Mouse (Mus musculus): ENCODE measurements at regions not wholly inside any gene's neighbourhood (a gene's known extent, or its start where the extent isn't known, plus 50 kb on each side); places are given as distances from the start of the nearest gene placed in this dataset.

DNA sequence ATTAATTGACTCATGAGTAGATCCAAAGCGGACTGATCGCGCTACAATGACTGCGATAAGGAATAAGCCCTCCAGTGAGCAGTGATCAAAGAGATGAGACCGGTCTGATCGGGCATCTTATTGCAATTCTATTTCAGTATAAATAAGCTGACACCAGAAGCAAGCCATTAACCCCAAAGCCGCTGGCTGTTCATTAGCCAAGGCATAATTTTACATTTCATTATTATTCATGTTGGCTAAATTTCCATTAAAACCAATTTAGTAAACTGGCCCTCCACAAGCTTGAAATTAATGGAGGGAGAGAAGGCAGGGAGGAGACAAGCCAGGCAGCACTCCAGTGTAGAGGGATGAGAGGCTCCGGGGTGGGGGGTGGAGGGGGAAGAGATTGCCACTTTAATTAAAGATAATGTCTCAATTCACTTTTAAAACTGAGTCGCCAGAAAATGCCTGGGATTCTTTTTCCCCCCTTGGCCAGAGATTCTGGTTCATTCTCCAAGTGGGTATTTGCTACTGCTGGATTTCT lies 66.3 kb downstream of the Irx6 start:
- TF ChIP-seq HCFC1 (IDR thresholded peaks at IDR 0.05; ENCODE audit: low read depth, low read length) (no peak), ZMIZ1 (IDR thresholded peaks at IDR 0.05; ENCODE audit: low read depth, low read length) (no peak), USF1 (IDR thresholded peaks at IDR 0.05; ENCODE audit: low read depth, low read length) (no peak), MAFK (IDR thresholded peaks at IDR 0.05; ENCODE audit: insufficient replicate concordance, low read length) (no peak), NELFE (IDR thresholded peaks at IDR 0.05; ENCODE audit: low read depth, low read length) (no peak), CTCF (conservative IDR thresholded peaks at IDR 0.05 in 1 of 2, IDR thresholded peaks at IDR 0.05 in 1 of 2; ENCODE audit: low read depth in 2 of 2, low read length in 2 of 2) (no peak), ETS1 (conservative IDR thresholded peaks at IDR 0.05; ENCODE audit: low read depth, low read length) (no peak), ZNF384 (IDR thresholded peaks at IDR 0.05; ENCODE audit: low read depth, low read length) (no peak), TCF12 (IDR thresholded peaks at IDR 0.05; ENCODE audit: low read depth, low read length) (no peak), POLR2A (IDR thresholded peaks at IDR 0.05; ENCODE audit: low read depth, low read length) (no peak), BHLHE40 (IDR thresholded peaks at IDR 0.05; ENCODE audit: low read depth, low read length) (no peak), TBP (conservative IDR thresholded peaks at IDR 0.05; ENCODE audit: low read depth, low read length) (no peak)
